Mouse (Mus musculus) retina, postnatal 1 day (tissue): ENCODE data around the gene Col4a4.
A peak's percentile ranks its signal among the peaks of the same experiment; 100 is the strongest.

ENCODE experiments used
- DNase-seq: peaks from one replicate; pipeline ENCODE4 v3.0.0-alpha.2; 2012

Col4a4 gene

DNA sequence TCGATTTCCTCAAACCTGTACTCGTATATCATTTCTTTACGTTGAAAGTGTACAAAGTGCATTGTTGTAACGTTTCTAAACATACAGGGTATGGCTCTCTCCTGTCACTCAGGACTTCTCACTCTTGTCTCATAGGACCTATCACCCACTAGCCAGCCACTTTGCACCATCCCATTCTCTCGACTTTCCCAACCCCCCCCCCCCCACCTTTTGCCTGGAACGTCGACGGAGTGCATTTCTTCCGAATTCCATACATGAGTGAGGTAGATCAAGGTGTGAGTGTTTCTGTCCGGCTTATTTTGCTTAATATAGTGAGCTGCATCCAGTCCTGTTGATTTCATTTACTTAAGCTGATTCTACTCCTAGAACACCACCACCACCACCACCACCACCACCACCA, 9.3 kb downstream of the Col4a4 start:
- DNase-seq = no peak

DNA sequence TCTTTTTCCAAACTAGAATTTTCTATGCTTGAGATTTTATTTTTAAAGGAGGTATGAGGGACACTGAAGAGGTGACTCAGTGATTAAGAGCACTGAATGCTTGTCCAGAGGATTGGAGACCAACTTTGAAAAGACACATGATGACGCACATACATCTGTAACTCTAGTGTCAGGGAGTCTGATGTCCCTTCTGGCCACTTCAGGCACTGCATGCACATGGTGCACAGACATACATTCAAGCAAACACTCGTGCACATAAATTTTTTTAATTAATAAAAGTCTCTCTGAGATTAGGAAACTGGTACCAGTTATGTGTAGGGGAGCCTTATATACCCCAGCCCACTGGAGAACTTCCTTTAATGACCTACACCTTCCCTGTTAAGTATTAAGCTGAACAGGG, 10.5 kb downstream of the Col4a4 start:
- DNase-seq = no peak

DNA sequence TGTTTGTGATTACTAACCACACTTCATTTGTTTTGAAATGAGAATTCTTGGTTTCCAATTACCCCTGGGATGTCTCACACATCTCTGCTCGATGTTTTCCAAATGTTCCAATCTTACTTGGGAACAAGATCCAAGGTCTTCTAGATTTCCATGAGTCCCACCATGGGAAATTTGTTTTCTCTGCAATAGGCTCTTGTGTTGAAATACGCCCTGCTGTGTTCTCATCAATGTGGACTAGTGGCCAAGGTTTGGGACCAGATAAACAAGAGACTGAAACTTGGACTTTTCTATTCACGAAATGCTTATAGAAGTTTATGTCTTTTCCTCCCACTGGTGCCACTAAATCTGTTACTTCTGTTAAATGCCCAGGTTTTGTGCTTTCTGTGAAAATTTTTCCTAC, 11.0 kb downstream of the Col4a4 start:
- DNase-seq = no peak

GRCm38 (mm10) chr1:82571758-82572157, 14.9 kb downstream of the Col4a4 start:
- DNase-seq = peak; percentile 20

DNA sequence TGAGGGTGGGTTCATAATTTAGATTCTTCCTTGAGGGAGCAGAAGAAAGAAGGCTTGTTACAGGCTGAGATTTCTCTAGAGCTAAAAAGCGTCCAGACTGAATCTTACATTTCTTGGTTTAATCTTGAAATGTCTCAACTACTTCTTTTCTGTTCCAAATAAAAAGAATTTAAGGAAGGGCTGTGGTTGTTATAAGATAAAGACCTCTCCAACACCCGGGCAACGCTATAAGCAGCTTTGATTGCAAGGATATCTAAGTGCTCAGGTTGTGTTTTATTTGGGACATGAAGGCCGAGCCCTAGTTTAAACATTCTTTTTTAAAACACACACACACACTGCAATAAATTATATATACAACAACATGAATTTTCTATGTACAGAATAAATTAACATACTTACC, 17.2 kb downstream of the Col4a4 start:
- no peak for DNase-seq

- DNase-seq = no peak
These were observed 26.4 kb downstream of the Col4a4 start for GRCm38 (mm10) chr1:82560223-82560622.

GRCm38 (mm10) chr1:82554889-82555288, 31.8 kb downstream of the Col4a4 start:
- DNase-seq = no peak

DNA sequence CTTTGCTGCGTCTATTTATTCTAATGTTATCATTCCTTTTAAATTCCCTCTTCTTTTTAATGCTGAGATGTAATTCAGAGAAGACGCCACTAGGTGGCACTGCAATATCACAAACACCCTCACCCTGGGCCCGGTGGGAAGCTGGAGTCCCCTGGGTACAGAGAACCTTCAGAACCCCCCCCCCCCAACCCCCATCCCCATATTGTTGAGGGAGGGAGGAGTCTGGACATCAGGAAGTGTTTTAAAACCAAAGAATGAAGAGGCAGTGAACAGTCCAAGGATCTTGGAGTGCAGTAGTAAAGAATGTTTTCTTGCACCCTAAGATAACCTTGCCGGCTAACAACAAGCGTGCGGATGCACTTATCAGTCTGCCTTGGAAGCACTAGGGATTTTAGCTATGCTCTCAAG, 32.2 kb downstream of the Col4a4 start:
- DNase-seq = peak; percentile 76

DNA sequence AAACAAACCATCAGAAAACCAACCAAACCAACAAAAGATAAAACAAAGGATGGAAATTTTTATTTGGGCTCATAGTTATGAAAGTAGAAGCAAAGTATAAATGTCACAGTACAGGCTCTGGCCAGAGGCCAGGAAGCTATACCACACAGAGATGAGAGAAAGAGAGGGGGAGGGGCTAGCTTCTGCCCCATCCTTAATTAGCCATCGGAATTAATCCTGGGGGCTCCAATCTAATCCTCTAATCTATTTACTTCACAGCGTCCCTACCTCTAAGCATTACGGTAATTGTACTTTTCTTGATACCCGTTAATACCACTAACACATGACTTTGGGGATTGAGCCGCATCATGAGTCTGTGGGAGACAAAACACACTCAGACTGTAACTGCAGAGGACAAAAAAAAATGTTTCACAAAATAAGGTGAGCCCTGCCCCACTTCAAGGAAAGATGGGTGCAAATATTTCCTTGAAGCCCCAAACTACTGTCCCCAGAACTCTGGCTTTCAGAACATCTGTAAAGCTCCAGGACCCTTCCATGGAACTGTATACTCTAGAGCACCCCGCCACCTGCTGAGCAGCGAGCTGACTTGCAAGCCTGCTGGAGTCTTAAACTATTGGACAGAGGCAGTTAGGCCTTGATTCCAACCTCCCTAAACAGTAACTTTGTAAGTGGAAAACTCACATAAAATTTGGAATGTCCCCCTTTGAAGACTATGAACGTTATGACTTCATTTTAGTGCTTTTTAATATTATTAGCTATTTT, 41.3 kb downstream of the Col4a4 start:
- peak; percentile 67 for DNase-seq

DNA sequence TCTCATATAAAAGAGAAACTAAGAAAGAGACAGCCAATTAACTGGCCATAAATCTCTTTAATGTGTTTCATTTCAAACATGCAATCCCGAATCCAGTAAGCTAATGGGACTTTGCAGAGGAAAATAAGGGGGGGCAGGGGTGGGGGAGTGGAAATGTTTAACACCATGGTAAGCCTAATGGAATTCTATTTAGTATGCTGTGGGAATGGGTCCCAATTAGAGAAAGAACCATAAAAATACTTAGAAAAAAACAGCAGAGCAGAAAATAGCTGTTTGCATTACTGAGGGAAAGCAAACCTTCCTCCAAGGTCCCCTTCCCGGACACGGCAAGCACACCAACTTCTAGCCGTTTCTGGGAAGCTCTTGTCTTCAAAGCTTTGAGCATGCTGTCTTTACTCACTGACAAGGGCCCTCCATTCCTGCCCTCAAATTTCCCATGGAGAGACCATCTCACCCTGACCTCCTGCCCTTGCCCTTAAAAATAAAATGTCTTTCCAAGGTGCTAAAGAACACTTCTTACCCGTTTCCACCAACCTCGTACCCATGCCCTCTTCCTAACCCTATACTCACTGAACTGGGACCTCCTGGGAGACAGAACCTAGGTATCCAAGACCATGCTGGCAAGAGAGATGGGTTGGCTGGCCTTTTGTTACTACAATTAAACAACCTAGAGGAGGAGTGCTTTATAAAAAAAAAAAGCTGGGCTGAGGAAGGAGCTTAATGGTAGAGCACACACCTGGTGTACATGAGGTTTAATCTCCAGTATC, 42.0 kb downstream of the Col4a4 start:
- no peak for DNase-seq

GRCm38 (mm10) chr1:82543934-82544333, 42.7 kb downstream of the Col4a4 start:
- DNase-seq = no peak

DNA sequence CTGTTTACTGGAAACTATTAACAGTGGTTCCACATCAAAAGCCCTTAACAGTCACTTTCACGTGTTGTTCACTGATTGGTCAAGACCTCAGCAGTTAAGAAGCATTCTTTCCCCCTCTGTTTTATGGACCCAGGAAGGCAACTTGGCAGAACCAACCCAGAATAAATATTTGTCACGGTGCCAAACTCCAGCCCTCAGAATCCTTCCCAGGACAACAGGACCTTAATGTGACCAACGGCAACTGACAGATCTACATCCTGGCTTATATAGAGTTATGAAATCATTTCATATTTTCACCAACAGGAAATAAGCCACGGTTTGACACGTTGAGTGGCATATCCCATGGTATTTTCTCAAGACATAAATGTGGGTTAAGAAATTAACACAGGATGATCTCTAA, 46.6 kb downstream of the Col4a4 start:
- no peak for DNase-seq

- no peak for DNase-seq
These were observed 48.8 kb downstream of the Col4a4 start for GRCm38 (mm10) chr1:82537848-82538247.

DNA sequence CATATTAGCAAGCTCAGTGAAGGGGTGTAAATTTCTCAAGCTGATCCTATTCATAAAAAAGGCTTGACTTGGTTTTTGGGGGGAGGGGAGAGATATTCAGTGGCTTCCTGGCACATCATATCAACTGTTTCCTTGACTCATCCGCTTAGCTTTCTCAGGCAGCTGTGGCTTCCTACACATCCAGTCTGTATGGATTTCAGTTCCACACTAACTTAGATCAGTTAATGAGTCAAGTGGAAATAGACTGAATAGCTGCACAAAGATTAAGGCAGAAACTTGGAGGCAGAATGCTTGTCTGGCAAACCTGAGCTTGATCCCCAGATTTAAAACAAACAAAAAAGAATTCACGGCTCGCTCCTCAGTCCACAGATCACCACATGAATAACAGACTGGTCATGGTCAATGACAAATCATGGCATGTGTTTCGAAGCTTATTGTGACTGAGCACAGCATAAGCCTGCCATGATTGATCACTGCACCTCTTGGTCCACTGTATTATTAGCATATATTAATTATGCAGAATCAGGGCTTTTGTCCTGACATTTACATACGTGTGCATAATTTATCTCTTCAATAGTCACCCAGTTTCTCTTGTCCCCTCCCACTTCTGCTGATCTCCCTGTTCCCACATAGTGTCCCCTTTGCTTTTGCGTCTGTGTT, 50.0 kb downstream of the Col4a4 start:
- no peak for DNase-seq

GRCm38 (mm10) chr1:82527931-82528330, 58.7 kb downstream of the Col4a4 start:
- DNase-seq = no peak

DNA sequence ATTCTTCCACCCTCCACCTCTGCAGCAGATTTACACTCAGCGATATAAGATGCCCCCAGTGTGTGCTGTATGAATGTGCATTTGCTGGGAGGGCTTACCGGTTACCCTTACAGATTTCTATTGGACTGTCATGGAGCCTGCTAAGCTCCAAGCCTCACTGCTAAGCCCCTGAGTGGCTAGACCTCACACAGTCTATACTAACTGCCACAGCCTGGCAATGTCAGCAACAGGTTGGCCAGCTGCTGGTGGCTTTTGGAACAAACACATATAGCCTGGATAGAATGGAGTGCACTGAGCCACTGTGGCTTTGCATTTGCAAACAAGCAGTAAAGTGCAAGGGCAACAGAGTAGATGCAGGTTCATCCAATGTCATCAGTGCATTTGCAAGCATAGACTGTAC, 94.7 kb downstream of the Col4a4 start:
- DNase-seq = peak; percentile 4

GRCm38 (mm10) chr1:82486371-82486770, 100.3 kb downstream of the Col4a4 start:
- DNase-seq = no peak

DNA sequence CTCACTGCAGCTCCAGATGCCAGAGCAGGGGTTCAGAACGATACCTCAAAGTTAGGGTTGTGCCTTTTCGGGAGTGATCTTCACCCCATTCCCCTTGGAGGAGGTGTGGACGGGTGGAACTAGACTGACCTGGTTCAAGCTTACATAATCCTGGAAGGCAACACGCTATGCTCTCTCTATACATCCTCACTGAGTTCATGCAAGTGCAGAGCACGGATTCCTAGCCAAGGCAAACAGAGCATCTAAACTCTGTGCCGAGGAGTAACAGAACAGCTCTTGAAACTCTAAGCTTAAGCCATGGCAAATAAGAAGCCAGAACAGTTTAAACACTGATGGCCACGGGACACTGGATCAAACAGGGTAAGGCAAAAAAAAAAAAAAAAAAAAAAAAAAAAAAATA, 104.3 kb downstream of the Col4a4 start:
- no peak for DNase-seq

GRCm38 (mm10) chr1:82479696-82480487, 106.8 kb downstream of the Col4a4 start:
- DNase-seq = no peak

DNA sequence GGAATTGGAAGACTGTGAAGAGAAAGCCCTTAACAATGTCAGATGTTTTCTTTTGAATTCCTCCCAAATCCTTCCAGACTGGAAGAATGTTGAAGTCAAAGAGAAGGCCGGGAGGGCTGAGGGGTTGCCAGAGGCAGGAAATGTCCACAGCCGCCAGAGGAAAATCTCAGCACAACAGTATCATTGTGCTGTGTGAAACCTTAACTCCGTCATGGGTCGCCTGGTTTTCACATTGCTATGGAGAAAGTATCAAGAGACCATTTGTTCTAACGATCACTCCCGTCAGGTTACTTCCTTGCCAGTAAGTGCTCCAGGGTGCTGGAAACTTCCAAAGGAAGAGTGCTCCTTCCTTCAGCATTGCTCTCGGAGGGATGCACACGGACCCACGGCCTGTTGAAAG, 109.9 kb downstream of the Col4a4 start:
- DNase-seq = peak; percentile 28

DNA sequence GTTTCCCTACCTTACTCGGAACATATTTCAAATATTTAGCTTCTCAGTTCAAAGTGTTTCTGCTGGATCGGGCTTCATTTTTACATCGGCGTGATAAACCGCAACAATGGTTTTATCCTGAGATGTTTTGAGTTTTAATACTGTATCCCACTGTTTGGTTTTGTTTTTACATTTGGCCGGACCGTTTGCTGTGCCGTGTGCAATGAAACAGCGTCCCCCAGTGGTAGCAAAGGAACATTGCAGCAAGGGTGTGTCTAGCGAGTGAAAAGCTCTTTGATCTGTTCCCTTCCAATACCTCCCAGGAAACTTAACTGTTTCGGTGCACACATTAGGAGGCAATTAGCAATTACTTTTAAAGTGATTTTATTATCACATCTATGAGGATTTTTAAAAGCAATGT, 110.4 kb downstream of the Col4a4 start:
- DNase-seq = peak; percentile 53

- no peak for DNase-seq
These were observed 110.8 kb downstream of the Col4a4 start for GRCm38 (mm10) chr1:82475821-82476220.

DNA sequence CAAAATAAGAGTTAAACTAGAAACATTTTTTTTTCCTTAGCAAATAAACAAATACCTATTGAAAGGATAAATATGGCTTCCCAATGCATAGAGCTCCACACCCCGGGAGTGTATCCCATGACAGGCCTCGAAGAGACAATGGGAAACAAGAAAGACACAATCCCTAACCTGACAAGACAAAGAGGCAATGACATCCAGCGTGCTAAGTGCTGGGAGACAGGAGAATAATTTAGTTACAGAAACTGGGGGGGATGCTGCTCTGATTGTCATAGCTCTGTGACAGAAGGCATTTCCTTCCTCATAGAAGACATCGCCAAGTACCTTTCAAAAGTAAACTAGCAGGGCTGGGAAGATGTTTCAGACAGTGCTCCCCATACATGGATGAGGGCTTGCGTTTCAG, 111.4 kb downstream of the Col4a4 start:
- DNase-seq = peak; percentile 5
